Mouse (Mus musculus): ENCODE measurements around the gene Soat1. TPM values are rescaled to one million over a fixed set of nuclear protein-coding genes. Genes with fewer than 3 reads are reported as not detected.
A peak's percentile ranks its signal among the peaks of the same experiment; 100 is the strongest.

Soat1 gene
- polyA plus RNA-seq, 1 experiment from 2014 or later = 34.4 TPM

DNA sequence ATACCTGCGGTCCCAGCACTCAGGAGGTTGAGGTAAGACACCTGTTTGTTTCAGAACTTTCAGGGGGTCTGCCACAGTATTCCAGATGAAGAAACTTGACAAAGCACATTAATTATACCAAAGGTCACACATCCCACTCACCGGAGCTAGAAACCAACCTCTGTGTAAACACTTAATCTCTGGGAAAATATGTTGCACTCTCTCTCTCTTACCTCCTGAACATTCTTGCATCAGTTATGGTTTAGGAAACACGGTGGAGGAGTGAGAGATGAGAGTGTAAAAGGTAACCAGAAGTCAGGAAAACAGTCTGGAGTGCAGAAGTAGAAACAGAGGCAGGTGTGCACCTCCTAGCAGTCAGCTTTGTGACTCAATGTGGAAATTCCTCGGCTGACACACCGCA is 13.9 kb upstream of the Soat1 start:
- no peaks in the 10 kb centered on the region for H3K27me3 ChIP-seq
- ATAC-seq (no peak), DNase-seq (ENCODE audit: low read depth, low spot score) (no peak)
- no peak for TF ChIP-seq CTCF (IDR thresholded peaks at IDR 0.05)
- POLR2A ChIA-PET = no interaction called here
- in situ Hi-C loops (cut with MboI; ENCODE audit: low pct_unique_long_range_greater_than_20kb) = no loop called here
- CTCF ChIA-PET = no interaction called here

DNA sequence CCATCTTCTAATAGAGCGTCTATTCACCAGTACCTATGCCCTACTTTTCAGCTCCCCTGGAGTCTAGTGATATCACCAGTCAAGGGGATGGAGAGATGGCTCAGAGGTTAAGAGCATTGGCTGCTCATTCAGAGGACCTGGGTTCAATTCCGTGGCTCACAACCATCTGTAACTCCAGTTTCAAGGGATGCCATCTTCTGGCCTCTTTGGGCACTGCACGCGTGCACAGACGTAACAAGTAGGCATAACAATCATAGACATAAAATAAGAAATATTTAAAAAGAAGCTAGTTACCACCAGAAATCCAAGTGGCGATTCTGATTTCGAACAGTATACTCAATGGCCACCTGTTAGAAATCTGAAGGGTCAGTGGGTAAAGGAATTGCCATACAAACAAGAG is 13.4 kb upstream of the Soat1 start:
- in situ Hi-C loops (cut with MboI; ENCODE audit: low pct_unique_long_range_greater_than_20kb) = no loop called here
- no peak for ATAC-seq
- ChIA-PET CTCF (no interaction called here), POLR2A (no interaction called here)
- DNase-seq (ENCODE audit: low read depth, low spot score) = no peak
- TF ChIP-seq CTCF (IDR thresholded peaks at IDR 0.05) = peak; percentile 50
- no peaks in the 10 kb centered on the region for H3K27me3 ChIP-seq

DNA sequence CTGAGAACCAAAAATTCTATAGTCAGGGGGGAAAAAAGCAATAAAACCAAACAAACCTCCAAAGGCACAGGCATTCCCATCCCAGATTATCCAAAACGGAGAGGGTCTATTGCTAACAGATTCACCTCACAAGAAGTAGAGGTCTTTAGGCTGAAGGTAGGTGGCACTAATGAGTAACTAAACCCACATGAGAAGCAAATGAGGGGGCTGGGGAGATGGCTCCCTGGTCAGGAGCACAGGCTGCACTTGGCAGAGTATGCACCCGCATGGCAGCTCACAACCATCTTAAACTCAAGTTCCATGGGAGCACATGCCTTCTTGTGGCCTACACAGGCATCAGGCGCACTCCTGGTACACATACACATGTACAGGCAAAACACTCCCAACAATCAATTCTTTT is 7.7 kb upstream of the Soat1 start:
- no peak for TF ChIP-seq CTCF (IDR thresholded peaks at IDR 0.05)
- H3K27me3 ChIP-seq = no peaks in the 10 kb centered on the region
- in situ Hi-C loops (cut with MboI; ENCODE audit: low pct_unique_long_range_greater_than_20kb) = no loop called here
- ChIA-PET CTCF (no interaction called here), POLR2A (no interaction called here)
- no peak for DNase-seq (ENCODE audit: low read depth, low spot score)
- no peak for ATAC-seq

DNA sequence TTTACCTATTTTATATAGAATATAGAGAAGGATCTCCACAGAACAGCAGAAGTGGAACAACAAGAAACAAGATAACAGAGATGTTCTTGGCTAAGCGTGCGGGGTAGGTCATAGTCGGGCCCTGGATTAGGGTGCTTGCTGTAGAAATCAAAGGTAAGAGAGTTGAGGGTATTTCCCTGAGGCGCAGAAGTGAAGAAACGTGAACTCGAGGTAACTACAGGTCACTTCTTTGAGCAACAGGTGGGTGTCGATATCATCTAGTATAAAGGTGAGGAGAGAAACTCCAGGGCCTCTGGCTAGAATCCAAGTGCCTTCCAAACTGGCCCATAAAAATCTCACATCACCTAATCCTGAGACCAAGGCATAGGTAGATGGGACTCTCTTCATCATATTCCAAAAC is 2.4 kb upstream of the Soat1 start:
- TF ChIP-seq CTCF (IDR thresholded peaks at IDR 0.05) = no peak
- no peak for DNase-seq (ENCODE audit: low read depth, low spot score)
- CTCF ChIA-PET = no interaction called here
- in situ Hi-C loops (cut with MboI; ENCODE audit: low pct_unique_long_range_greater_than_20kb) = no loop called here
- H3K27me3 ChIP-seq = no peaks in the 10 kb centered on the region
- POLR2A ChIA-PET = no interaction called here
- no peak for ATAC-seq

DNA sequence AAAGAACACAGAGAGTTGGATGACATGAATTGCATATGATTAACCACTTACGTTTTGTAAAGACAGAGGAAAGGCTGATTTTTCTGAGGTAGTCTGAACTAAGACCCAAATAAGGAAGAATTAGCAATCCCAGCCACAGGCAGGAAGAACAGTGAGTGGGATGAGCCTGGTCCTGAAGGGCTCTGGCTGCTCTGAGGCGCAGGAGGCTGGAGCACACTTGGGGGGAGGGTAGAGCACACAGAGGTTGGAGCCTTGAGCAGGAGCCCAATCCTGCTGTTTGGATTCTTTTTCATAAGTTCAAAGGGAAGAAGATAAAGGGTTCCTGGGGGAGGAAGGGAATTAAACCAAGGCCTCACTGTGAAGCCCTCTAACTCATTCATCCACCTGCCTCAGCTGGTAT is 1.9 kb upstream of the Soat1 start:
- TF ChIP-seq CTCF (IDR thresholded peaks at IDR 0.05) = no peak
- in situ Hi-C loops (cut with MboI; ENCODE audit: low pct_unique_long_range_greater_than_20kb) = no loop called here
- DNase-seq (ENCODE audit: low read depth, low spot score) = no peak
- ChIA-PET POLR2A (no interaction called here), CTCF (no interaction called here)
- ATAC-seq = no peak
- H3K27me3 ChIP-seq = no peaks in the 10 kb centered on the region

DNA sequence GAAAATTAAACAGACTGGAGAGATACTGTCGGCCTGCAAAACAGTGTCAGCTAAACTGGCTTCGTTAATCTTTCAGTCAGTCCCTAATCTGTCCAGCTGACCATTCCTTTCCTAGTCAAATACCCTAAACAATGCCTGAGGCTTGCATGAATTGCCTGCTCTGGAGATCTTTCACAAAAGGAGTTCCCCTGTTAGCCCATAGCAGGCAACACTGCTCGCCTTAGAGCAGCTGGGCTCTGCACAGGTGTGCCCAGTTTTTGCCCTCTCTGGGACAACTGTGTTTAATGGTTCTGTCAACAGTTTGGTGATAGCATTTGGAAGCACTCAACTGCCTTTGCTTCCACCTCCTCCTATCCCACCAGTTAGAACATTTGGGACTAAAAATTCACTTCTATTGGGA is 723 bp upstream of the Soat1 start:
- ATAC-seq (no peak), DNase-seq (ENCODE audit: low read depth, low spot score) (no peak)
- POLR2A ChIA-PET = no interaction called here
- no peaks in the 10 kb centered on the region for H3K27me3 ChIP-seq
- TF ChIP-seq CTCF (IDR thresholded peaks at IDR 0.05) = no peak
- CTCF ChIA-PET = interaction anchor here (1.0 to 1.1 kb wide), 2 partner anchors 10 to 15 kb away, joined by 3 read pairs; no protein-coding TSS in a partner anchor
- in situ Hi-C loops (cut with MboI; ENCODE audit: low pct_unique_long_range_greater_than_20kb) = no loop called here

DNA sequence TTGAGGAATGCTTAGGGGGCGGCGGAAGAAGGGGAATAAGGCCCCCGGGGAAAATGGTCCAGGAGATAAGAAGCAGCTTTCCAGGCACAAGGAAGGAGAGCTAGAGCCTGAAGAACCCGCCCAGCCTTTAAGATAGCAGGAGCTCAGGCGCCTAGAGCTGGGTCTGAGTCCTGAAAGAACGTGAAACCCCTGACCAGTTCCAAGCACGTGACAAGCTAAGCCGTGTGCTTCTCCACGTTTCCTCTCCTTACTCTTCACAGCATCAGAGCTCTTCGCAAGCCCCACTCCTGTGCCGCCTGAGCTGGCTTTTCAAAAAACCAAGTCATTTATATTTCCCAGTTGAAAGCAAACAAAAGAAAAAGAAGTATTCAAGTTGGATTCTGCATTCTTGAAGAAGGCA is 1.1 kb downstream of the Soat1 start:
- in situ Hi-C loops (cut with MboI; ENCODE audit: low pct_unique_long_range_greater_than_20kb) = no loop called here
- ATAC-seq = peak; percentile 51
- ChIA-PET POLR2A (interaction anchor here (0.6 to 0.7 kb wide), 2 partner anchors 29 to 390 kb away, joined by 3 to 4 read pairs; no protein-coding TSS in a partner anchor), CTCF (interaction anchor here (1.0 kb wide), 2 partner anchors 14 to 17 kb away, joined by 3 read pairs; no protein-coding TSS in a partner anchor)
- DNase-seq (ENCODE audit: low read depth, low spot score) = no peak
- H3K27me3 ChIP-seq = no peaks in the 10 kb centered on the region
- no peak for TF ChIP-seq CTCF (IDR thresholded peaks at IDR 0.05)

DNA sequence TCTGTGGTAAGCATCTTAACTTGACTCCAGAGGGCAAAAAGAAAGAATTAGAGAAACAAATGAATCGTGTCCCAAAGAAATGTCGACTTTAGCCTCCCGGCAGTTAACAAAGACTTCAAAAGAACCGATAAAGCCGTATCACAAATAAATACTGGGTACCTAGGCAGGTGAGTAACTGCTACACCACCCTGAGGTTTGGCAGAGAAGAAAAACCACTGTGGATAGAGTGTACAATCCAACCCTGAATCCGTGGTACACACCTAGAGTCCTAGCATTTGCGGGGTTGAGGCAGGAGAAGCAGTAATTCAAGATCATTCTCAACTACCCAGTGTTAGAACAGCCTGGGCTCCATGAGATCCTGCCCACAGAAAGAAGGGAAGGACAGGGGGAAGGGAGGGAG is 2.2 kb downstream of the Soat1 start:
- in situ Hi-C loops (cut with MboI; ENCODE audit: low pct_unique_long_range_greater_than_20kb) = no loop called here
- no peak for TF ChIP-seq CTCF (IDR thresholded peaks at IDR 0.05)
- ChIA-PET POLR2A (no interaction called here), CTCF (no interaction called here)
- H3K27me3 ChIP-seq = no peaks in the 10 kb centered on the region
- DNase-seq (ENCODE audit: low read depth, low spot score) (no peak), ATAC-seq (no peak)

DNA sequence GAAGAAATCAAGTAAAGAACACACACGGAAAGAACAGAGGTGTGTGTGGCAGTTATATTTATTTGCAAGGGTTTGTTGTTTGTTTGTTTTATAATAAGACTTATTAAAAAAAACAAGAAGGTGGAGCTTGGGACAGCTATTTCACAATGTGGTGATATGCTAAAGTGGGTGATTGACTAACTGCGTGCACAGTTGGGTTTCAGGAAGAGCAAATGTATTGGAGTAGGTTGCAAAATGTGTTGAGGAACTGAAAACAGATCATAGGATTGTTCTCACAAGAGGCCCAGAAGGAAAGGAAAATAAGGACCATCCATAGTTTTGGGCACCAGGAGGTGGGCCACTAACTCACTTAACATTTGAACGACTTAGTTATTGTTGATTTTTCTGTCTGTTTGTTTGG is 3.1 kb downstream of the Soat1 start:
- TF ChIP-seq CTCF (IDR thresholded peaks at IDR 0.05) = no peak
- no peaks in the 10 kb centered on the region for H3K27me3 ChIP-seq
- ATAC-seq = no peak
- DNase-seq (ENCODE audit: low read depth, low spot score) = no peak
- ChIA-PET CTCF (no interaction called here), POLR2A (no interaction called here)
- in situ Hi-C loops (cut with MboI; ENCODE audit: low pct_unique_long_range_greater_than_20kb) = no loop called here

DNA sequence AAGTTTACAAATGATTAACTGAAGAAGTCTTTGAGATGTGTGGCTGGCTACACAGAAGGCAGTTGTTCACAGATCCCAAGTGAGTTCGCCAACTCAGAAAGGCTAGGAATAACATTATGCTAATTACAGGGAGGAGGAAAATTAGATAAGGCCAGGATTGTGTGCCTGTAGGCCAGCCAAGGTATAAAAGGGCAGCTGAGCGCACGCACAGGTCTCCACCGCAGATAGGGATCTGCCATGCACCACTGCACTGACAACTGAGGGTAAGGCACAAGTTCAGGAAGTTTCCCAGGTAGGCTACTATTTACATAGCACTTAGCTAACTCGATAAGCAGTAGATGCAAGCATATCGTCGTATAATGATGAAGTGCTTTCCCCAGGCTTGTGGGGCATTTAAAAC is 3.6 kb downstream of the Soat1 start:
- in situ Hi-C loops (cut with MboI; ENCODE audit: low pct_unique_long_range_greater_than_20kb) = no loop called here
- ChIA-PET CTCF (interaction anchor here (1.5 kb wide), 1 partner anchor 24 kb away, joined by 3 read pairs; no protein-coding TSS in a partner anchor), POLR2A (no interaction called here)
- no peak for TF ChIP-seq CTCF (IDR thresholded peaks at IDR 0.05)
- no peaks in the 10 kb centered on the region for H3K27me3 ChIP-seq
- no peak for DNase-seq (ENCODE audit: low read depth, low spot score)
- ATAC-seq = no peak

DNA sequence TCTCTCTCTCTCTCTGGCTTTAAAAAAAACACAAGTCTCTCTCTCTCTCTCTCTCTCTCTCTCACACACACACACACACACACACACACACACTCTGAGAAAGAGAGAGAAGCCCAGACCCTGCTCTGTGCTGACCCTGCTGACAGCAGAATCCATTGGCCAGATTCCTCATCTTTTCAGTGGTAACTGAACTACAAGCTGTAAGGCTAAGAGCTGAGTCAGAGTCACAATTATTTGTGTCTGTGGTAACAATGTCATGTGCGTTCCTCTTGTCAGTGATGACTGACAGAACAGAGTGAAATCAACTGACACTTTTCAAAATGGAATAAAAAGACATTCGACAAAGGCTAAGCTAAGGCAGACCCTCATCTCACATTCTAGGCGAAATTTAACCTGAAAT is 5.6 kb downstream of the Soat1 start:
- ChIA-PET CTCF (interaction anchor here (1.2 kb wide), 1 partner anchor 14 kb away, joined by 3 read pairs; no protein-coding TSS in a partner anchor), POLR2A (interaction anchor here (0.6 kb wide), 1 partner anchor 18 kb away, joined by 5 read pairs; no protein-coding TSS in a partner anchor)
- H3K27me3 ChIP-seq = no peaks in the 10 kb centered on the region
- ATAC-seq (no peak), DNase-seq (ENCODE audit: low read depth, low spot score) (no peak)
- in situ Hi-C loops (cut with MboI; ENCODE audit: low pct_unique_long_range_greater_than_20kb) = no loop called here
- TF ChIP-seq CTCF (IDR thresholded peaks at IDR 0.05) = no peak

DNA sequence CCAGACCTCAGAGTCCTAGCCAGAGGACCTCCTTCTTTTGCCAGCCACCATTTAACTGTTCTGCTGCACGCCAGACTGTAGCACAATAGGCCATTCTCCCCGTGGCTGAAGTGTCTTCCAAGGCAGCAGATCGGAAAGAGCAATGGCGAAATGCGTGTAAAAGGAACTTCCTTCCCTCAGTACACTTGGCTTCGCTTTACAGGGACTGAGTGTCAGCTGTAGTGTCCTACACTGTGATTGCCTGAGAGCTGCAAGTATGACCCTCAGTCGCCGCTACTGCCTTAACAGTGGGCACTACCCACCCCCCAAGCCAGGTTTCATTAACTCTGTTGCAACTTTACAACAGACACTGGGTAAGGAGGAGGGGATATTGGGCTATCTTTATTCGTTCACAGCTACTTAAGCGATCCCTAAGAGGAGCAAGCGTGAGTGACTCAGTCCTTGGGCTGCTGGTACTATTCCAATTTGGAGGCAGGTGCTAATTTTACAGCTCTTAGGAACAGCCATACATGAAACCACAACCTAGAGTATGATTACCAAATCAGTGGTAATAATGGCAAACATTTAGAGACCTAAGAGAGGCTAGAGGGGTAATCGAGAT is 6.4 kb downstream of the Soat1 start:
- ChIA-PET POLR2A (interaction anchor here (0.6 kb wide), 1 partner anchor 21 kb away, joined by 5 read pairs; no protein-coding TSS in a partner anchor), CTCF (interaction anchor here (1.2 kb wide), 1 partner anchor 13 kb away, joined by 3 read pairs; no protein-coding TSS in a partner anchor)
- no peaks in the 10 kb centered on the region for H3K27me3 ChIP-seq
- DNase-seq (ENCODE audit: low read depth, low spot score) (no peak), ATAC-seq (no peak)
- no peak for TF ChIP-seq CTCF (IDR thresholded peaks at IDR 0.05)
- in situ Hi-C loops (cut with MboI; ENCODE audit: low pct_unique_long_range_greater_than_20kb) = no loop called here

Measured in Patski (cell line).